Mouse (Mus musculus): Measurements from ENCODE around the gene Hspa12a. TPM values are rescaled to one million over a fixed set of nuclear protein-coding genes. Genes with fewer than 3 reads are reported as not detected.
"Not testable (repeated sequence)": the region's sequence is repeated elsewhere in the genome, so short reads cannot be mapped to it uniquely, and the experiment has no call there.

Gene Hspa12a
- total and polyA plus RNA-seq, 3 experiments: 38.6 to 114 (median 108) TPM

GRCm38 (mm10) chr19:58910941-58911368, 32.5 kb downstream of the Hspa12a start:
- DNase-seq: no peak

- no peak for DNase-seq
Measured at GRCm38 (mm10) chr19:58908018-58908417, 35.4 kb downstream of the Hspa12a start.

GRCm38 (mm10) chr19:58906685-58907084, 36.8 kb downstream of the Hspa12a start:
- no peak for DNase-seq

GRCm38 (mm10) chr19:58903899-58904327, 39.5 kb downstream of the Hspa12a start:
- DNase-seq: peak; percentile 84

GRCm38 (mm10) chr19:58903079-58903898, 40.2 kb downstream of the Hspa12a start:
- DNase-seq: no peak

GRCm38 (mm10) chr19:58900471-58900870, 43.0 kb downstream of the Hspa12a start:
- not testable (repeated sequence) for DNase-seq

GRCm38 (mm10) chr19:58896216-58896615, 47.2 kb downstream of the Hspa12a start:
- DNase-seq: no peak

GRCm38 (mm10) chr19:58889306-58890038, 54.0 kb downstream of the Hspa12a start:
- no peak for DNase-seq

GRCm38 (mm10) chr19:58886467-58886866, 57.0 kb downstream of the Hspa12a start:
- DNase-seq: no peak

GRCm38 (mm10) chr19:58883451-58883850, 60.0 kb downstream of the Hspa12a start:
- no peak for DNase-seq

- peak; percentile 59 for DNase-seq
Measured at GRCm38 (mm10) chr19:58882336-58882735, 61.1 kb downstream of the Hspa12a start.

- DNase-seq: no peak
Measured at GRCm38 (mm10) chr19:58879330-58879957, 64.0 kb downstream of the Hspa12a start.

- peak; percentile 31 for DNase-seq
Measured at GRCm38 (mm10) chr19:58878560-58878959, 64.9 kb downstream of the Hspa12a start.

GRCm38 (mm10) chr19:58873536-58873935, 69.9 kb downstream of the Hspa12a start:
- peak; percentile 78 for DNase-seq

GRCm38 (mm10) chr19:58872381-58873259, 70.8 kb downstream of the Hspa12a start:
- DNase-seq: no peak

- DNase-seq: no peak
Measured at GRCm38 (mm10) chr19:58871878-58872277, 71.6 kb downstream of the Hspa12a start.

GRCm38 (mm10) chr19:58866651-58867050, 76.8 kb downstream of the Hspa12a start:
- DNase-seq: no peak

GRCm38 (mm10) chr19:58865224-58865623, 78.2 kb downstream of the Hspa12a start:
- DNase-seq: no peak

GRCm38 (mm10) chr19:58864006-58864573, 79.4 kb downstream of the Hspa12a start:
- DNase-seq: peak; percentile 37

- DNase-seq: no peak
Measured at GRCm38 (mm10) chr19:58861174-58861760, 82.2 kb downstream of the Hspa12a start.

Measured in adrenal gland, adult 2 months (tissue).